Mouse (Mus musculus) left cerebral cortex, postnatal 36 days (tissue): Measurements from ENCODE around the gene Kcnb1. TPM values are rescaled to one million over a fixed set of nuclear protein-coding genes. Genes with fewer than 3 reads are reported as not detected.

Experiments used
- DNase-seq, 2 experiments: peaks; one replicate each; pipeline ENCODE4 v3.0.0; 2021 to 2022; ENCODE audit warnings: low spot score in 2 of 2, mixed read lengths in 1 of 2
- intact Hi-C: fragments of 180-260 bp; cut with DNase I; formaldehyde crosslinking; loops from one replicate; pipeline ENCODE4 v1.15.1; 2025
- total RNA-seq, 2 experiments: library from RNA; stranded (reverse); gene quantifications; 2 replicates each; pipeline ENCODE4 v1.2.3; 2021

Gene Kcnb1
- total RNA-seq: 100 to 1,000 TPM; 217 to 219 TPM

DNA sequence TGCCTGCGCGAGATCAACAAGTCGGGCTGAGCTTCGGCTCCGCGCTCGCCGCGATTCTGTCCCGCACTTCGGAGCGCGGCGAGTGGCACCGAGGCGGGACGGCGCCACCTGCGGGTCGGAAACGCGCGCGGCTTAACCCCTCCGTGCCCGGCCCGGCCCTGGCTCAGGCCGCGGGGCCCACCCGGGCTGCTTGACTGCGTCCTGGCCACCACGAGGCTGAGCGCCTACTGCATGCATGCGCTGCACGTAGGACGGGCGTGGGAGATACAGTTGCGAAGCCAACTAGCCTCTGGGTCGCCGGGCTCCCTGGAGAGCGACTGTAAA, at the start of gene Kcnb1:
TSS of gene Kcnb1 (minus strand) at position 80 of the 324 bp plus-strand sequence.
- peak; percentile 87 to 90 for DNase-seq

DNA sequence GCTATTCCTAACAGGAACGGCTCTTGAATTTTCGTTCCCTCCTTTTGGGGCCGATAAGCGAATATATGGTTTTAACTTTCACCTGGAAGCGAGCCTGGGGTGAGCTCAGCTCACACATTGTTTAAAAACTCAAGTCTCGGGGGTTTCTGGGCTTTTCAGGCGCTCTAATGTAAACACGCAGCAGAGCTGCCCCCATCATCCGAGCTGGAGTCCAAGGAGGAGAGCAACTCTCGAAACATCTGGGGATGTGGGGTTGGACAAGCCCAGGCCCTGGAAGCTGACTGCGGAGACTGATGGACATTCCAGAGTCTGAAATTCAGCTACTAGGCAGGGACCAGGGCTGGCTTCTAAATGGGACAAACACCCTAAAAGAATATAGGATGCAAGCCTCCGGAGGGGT, 49.3 kb upstream of the Kcnb1 start:
- no peak for DNase-seq
- intact Hi-C loops: no loop called here

More for the DNA sequence above, at the start of gene Kcnb1:
- intact Hi-C loops: loop anchor here (2.0 kb wide), 2 partner anchors 29 to 77 kb away; no protein-coding TSS in a partner anchor

DNA sequence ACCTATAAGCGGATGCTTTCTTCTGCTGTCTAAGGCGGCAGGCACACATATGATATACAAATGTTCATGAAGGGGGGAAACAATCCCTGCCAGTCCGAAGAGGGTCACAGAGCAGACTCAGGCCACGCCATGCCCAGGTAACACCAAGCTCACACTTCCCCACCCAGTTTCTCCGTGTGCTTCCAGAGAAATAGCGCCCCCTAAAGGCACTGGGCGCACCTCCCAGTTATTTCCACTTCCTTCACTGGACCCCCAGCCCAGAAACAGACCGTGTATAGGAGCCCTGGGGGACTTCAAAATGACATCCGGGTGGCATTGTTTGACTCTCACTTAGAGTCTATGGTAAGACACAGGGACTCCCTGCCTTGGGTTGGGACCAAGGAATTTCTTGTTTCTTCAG, 47.3 kb upstream of the Kcnb1 start:
- intact Hi-C loops: no loop called here
- no peak for DNase-seq

DNA sequence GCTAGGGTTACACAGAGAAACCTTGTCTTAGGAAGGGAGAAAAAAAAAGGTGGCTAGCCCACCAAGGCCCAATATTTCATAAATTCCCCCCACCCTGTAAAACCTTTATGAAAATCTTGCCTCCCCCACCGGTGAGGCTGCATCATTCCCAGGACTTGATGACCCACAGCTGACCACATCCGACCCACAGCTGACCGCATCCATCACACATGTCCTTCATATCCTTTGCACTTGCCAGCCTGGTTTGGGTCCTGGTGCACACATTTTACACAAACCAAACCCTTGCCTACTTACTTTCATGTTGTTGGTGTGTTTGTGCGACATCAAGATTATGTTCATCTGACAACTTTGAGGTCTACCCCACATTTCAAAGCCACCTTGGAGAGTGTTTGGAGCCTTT, 46.2 kb upstream of the Kcnb1 start:
- no peak for DNase-seq
- intact Hi-C loops: no loop called here

DNA sequence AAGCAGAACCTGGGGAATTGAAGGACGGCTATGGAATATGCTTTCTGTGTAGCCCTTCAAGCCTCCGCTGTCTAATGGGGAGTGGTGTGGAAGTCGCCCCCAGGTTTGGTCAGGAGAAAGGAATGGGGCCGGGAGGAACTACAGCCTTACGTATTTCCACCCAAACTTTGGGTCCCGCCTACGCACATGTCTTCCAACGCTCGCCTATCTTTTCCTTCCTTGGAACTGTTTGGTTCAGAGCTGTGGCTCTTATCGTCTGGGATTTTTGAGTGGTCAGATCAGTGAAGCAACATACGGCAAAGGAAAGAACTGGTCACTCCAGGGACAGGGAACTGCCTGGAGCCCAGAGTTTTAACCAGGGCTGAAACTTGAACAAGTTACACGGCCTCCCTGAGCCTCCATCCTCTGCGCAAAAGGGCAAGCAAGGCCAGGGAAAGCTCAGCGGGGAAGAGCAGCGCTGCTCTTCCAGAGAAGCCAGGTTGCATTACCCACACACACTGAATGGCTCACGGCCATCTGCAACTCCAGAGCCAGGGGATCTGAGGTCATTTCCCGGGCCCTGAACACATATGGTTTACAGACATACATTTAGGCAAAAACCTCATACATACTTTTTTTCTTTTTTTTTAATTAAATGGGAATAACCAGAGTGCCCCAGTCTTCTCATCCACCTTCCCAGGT, 45.5 kb upstream of the Kcnb1 start:
- intact Hi-C loops: no loop called here
- no peak for DNase-seq

DNA sequence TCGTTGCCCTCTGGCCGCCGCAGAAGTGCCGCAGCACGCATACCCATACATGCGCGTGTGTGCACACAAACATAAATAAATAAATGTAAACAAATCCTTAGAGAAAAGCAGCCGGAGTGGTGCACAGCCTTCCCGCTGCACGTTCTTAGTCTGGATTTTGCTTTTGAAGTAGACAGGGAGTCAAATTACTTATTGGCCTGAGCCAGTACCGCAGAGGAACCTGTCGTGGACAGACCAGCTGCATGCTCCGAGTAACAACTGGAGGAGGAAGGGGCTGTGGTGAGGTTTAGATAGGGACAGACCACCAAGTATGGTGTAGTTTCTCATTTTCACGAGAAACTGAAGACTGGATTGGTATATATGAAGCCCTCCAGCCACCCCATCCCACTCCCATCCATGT, 43.8 kb upstream of the Kcnb1 start:
- intact Hi-C loops: no loop called here

DNA sequence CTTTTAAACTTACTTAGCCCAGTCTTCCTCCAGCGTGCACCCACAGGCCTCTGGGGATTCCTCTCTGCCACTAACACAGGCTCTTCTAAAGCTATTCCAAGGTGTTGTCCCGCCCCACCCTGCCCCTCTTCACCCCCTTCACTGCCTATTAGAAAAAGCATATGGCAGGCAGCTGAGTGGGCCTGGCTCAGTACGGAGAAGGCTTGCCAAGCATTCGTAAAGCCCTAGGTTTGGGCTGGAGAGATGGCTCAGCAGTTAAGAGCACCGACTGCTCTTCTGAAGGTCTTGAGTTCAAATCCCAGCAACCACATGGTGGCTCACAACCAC, 43.0 kb upstream of the Kcnb1 start:
- DNase-seq: no peak
- intact Hi-C loops: no loop called here

More for the DNA sequence above, 43.8 kb upstream of the Kcnb1 start:
- no peak for DNase-seq

DNA sequence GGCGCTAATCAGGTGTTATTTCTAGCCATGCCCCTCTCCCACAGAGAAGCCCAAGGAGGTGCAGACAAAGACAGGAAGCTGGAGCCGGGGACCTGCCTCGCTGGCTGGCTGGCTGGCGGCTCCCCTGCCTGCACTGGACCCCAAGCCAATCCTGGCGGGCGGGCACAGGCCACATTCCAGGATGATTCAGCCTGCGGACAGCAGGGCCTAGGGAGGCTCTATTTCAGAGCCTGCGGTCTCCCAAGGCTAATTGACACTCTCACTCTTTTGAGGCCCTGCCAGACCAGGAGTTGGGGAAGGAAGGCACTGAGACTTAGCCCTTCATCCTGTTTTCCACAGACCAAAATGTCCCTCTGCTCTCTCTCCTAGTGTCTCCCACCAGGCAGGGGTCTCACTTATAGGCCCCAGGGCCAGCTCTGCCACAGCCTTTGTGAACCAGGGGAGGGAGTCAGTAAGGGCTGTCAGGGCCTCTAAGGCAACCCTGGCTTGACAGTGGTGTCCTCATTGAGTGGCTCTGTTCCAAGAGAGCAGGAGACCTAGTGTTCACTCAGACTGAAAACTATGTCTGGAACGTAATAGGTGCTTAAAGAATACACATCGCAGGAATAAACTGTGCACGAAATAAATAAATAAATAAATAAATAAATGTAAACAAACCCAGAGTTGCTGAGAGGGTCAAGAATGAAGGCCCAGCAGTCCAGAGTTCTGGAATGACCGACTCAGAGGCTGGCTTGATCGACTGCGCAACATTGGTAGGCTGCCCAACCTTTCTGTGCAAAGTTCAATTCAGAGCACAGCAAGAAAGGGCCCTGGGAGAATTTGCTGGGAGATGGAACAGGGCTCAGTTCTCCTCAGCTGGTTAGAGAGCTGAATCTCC, 42.4 kb upstream of the Kcnb1 start:
- no peak for DNase-seq
- intact Hi-C loops: no loop called here

DNA sequence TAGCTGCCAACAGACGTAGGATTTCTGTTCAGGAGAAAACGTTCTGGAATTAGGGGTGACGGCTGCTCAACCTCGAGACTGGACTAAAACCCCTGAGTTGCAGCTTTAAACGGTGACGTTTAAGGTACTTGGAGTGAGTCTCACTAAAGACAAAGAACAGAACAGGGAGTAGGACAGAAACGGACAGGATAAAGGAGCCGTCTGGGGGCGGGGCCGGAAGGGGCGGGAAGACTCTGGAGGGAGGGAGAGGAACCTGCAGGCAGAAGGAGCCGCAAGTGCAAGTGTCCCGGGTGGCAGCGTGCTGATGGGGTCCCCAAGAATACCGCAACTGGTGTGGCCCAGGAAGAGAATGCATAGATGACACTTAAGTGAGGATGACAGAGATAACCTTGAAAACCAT, 40.6 kb upstream of the Kcnb1 start:
- intact Hi-C loops: no loop called here
- DNase-seq: no peak

DNA sequence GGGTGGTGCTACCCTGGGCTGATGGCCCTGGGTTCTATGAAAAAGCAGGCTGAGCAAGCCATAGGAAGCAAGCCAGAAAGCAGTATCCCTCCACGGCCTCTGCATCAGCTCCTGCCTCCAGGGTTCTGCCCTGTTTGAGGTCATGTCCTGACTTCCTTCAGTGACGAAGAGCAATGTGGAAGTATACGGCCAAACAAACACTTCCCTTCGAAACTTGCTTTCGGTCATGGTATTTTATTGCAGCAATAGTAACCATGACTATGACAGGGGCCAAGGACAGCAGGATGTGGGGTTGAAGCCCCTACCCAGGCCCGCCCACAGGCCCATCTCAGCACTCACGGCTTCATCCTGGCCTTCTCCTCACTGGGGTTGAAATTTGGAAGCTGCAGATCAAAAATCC, 35.0 kb upstream of the Kcnb1 start:
- intact Hi-C loops: loop anchor here (5.0 kb wide), 1 partner anchor 192 kb away; no protein-coding TSS in a partner anchor
- DNase-seq: no peak

DNA sequence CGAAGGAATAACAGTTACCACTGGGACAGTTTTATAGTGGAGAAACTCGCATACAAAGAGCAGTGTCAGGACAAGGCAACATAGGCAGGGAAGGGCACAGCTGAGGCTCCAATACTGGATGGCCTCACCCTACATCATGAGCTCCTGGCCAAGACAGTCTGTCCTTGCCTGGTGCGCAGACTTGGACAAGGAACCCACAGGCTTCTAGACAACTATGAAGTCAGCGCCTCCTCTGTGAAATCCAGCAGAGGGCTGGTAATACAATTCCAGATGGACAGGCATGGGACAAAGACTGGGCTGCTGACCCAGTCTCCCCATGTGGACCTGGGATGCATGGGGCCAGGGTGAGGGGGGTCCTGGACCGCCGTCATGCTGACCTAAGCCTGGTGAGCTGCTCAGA, 34.2 kb upstream of the Kcnb1 start:
- intact Hi-C loops: loop anchor here (5.0 kb wide), 1 partner anchor 193 kb away; no protein-coding TSS in a partner anchor
- DNase-seq: no peak

DNA sequence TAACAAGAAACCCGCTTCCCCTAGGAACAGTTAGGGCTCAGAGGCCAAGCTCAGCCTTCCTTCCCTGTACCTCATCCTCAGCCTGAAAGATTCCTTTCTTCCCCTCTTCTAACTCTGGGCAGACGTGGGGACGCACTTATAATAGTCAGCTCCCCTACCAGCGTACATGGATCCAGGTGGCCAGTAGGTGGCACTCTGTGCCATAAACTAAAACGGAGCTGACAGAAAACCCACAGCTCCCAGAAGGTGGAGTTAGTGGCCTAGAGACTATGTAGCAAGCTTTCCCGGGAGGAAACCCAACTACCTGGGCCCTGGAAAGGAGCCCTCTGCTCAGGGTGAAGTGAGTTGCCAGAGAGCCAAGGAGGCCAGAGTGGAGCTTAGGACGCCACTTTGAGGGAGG, 32.2 kb upstream of the Kcnb1 start:
- peak; percentile 51 to 65 for DNase-seq

DNA sequence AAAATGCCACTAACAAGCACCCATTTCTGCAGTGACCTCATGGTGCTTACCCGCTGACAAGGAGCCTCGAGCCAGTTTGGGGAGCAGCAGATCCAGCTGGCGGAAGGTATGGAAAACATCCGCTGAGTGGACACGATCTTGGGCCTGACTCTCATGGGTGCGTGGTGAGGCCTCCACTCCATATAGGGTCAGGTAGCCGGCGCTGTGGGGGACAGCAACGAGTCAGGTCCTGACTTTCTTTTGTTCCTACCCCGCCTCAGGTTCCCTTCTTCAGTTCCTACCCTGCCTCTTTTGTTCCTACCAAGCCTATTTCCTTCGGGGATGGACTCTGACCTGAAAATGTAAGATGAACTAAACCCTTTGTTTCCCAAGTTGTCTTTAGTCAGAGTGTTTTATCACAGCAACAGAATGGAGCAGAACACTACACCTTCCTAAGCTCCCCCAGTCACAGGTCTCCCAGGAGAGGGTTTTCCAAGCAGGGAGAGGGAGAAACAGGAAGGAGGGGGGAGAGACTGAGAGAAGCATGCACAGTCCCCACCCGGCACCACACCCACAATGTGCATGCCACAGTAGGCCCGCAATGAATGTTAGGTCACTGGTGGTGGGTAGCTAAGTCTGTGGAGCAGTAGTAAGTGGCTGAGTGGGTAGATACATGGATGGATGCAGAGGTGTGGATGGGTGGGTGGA, 31.3 kb upstream of the Kcnb1 start:
- no peak for DNase-seq
- intact Hi-C loops: loop anchor here (5.0 kb wide), 1 partner anchor 196 kb away; no protein-coding TSS in a partner anchor

More for the DNA sequence above, 32.2 kb upstream of the Kcnb1 start:
- intact Hi-C loops: loop anchor here (1.0 to 5.0 kb wide), 2 partner anchors 57 to 195 kb away; no protein-coding TSS in a partner anchor

DNA sequence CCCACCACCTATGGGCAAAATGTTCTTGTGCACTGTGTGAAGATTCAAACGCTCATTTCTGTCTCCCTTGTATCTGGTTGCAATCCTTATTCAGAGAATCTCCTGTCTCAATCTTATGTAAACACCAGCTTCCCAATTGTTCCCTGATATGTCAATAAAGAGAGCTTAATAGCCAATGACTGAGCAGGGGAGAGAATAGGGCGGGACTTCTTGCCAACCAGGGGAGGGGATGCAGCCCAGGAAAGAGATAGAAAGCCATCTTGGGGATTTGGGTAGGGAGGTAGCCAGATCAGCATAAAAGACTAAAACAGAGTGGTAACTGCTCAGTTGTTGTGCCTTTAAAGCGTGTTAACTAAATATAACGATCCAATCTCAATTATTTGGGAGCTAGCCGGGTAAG, 30.8 kb upstream of the Kcnb1 start:
- DNase-seq: no peak
- intact Hi-C loops: loop anchor here (5.0 kb wide), 1 partner anchor 197 kb away; no protein-coding TSS in a partner anchor

DNA sequence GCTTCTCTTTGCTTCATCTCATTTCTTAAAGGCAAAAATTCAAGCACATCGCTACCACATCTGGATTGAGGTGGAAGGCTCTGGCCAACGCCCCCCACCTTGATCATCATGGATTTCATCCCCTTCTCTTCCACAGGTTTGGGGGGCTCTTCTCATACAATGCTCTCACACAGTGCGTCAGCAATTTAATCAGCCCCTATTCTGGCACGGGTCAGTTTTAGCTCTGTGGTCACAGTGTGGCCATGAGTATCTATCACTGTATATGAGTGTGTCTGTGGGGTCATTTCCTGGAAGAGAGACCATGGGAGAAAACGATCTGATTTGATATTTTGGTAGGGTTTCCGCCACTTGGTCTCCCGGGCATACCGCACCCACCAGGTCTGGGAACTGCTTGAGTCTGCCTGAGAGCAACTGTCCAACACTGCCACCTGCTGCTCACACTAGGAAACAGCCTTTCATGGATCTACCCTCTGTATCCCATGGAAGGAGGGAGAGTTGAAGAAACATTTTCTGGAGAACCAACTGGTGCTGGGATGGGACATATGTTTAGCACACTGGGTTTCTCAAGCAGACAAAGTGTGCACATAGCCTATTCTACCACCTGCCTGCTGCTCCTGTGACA, 29.3 kb upstream of the Kcnb1 start:
- intact Hi-C loops: loop anchor here (1.0 to 2.0 kb wide), 3 partner anchors 28 to 147 kb away; partner anchors contain the start of gene Kcnb1
- peak; percentile 84 to 85 for DNase-seq

DNA sequence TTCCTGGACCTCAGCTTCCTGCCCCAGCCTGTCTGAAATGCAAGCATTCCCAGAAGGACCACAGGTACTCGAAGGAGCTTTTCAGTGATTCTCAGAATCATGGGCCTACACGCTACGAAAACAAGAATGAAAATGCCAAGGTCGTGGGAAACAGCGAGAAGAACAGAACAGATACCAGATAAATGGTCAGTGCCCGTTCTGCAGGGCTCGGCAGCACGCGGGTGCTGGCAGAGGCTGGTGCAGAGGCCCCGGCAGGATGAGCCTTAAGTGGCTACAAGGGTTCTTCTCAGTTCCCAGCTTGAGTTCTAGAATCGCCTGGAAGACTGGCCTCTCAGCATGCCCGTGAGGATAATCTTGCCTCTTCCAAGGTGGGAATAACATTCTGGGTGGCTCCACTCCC, 23.7 kb upstream of the Kcnb1 start:
- intact Hi-C loops: no loop called here
- DNase-seq: no peak

DNA sequence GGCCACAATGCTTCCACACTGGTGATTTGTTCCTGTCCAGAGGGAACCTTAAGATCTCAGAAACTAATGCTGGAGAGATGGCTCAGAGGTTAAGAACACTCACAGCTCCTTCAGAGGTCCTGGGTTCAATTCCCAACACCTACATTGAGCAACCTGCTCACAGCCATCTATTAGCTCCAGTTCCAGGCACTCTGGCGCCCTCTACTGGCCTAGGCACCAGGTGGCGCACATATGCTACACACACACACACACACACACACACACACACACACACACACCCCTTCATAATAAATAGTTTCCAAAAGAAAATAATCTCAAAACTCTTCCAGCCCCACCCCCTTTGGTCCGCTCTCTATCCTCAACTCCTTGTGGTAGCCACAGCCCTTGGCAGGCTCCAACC, 23.1 kb upstream of the Kcnb1 start:
- no peak for DNase-seq
- intact Hi-C loops: no loop called here

DNA sequence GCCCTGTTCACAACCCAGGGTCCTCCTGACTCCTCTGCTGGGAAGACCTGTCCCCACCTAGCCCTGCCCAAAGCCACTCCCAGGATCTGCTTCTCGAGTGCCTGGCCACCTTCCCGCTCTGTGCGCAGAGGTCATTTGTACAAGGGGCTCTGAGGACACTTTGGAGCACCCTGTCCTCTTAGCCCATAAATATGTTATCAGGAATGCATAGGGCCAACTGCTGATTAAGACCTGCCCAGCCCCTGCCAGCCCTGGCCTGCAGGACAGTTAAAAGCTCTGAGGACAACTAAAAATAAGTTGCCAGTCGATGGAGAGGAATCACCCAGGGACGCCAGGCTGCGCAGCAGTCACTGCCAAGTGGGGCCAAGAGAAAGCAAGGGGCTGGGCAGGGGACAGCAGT, 22.6 kb upstream of the Kcnb1 start:
- intact Hi-C loops: no loop called here
- DNase-seq: no peak

DNA sequence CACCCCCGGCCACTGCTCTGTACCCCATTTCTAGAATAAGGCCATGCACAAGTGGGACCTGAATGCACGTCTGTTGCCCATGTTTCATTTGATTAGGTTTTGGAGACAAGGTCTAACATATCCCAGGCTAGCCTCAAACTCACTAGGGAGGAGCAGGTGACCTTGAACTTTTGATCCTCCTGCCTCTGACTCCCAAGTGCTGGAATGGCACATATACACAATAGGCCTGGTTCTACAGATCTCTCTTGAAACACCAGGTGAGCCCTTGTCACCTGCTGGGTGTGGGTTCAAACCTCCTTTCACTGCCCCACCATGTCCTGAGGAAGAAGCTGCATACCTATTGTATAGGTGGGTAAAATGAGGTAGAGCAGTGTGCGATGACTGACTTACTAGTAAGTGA, 22.1 kb upstream of the Kcnb1 start:
- intact Hi-C loops: no loop called here
- no peak for DNase-seq

DNA sequence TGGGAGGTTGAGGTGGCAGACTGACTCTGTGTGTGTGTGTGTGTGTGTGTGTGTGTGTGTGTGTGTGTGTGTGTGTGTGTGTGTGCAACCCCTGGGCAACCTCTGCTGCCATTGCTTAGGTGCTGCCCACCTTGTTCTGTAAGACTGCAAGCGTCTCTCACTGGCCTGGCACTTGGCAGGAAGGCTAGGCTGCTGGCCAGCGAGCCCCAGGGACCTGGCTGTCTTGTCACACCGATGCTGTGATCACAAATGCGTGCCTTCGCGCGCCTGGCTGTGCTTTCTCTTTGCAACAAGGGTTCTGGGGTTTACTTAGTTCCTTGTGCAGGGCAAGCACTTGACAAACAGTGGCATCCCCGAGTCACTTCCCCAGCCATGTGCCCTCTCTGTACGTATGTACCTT, 19.9 kb upstream of the Kcnb1 start:
- intact Hi-C loops: no loop called here
- no peak for DNase-seq
